Mouse (Mus musculus): ENCODE data around the gene Otop2. TPM values are rescaled to one million over a fixed set of nuclear protein-coding genes. Genes with fewer than 3 reads are reported as not detected.
A peak's percentile ranks its signal among the peaks of the same experiment; 100 is the strongest.

The Otop2 gene
- not detected in 2 replicates for polyA plus RNA-seq (2014; fragmentation: Nextera tagmentation; extraction: Ambion mirVana)

- no peak within 1 kb of the TSS for H3K9ac ChIP-seq (ENCODE audit: low read length)
Observed at GRCm38 (mm10) chr11:115306863-115307262, at the start of gene Otop2. Otop2 (plus strand) TSS chr11:115307163.

DNA sequence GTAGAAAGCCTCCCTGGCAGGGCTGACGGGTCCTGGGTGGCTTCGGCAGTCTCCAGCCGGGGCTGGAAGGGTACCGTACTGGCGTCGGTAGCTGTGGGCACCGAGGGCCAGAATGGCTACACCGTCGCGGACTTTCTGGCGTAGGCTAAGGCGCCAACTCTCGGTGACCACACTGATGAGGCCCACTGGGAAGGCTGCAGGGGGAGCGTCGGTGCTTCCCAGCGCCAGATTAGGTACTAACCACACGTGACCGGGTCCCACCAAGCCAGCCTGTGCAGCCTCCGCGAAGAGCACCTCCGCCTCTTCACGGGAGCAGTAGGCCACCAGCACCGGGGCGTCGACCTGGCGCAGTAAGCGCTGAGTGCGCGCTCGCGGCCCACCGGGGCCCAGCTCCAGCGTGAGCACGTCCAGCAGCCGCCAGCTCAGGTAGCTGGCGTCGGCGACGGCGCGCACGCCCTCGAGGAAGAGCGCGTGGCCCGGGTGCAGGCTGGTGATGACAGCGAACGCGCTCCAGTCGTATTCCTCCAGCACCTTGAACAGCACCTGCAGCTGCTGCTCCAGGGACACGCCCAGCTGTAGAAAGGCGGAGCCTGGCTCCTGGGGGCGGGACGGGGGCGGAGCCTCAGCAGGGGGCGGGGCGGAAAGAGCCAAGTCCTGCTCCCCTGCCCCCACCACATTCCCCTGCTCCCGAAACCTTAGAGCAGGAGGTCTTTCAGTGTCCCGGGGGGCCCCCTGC lies 49.0 kb upstream of the Otop2 start:
- ATAC-seq (ENCODE audit: insufficient number of reproducible peaks, insufficient read depth, low FRiP score, low read depth), result no peak
- H3K36me3 ChIP-seq (ENCODE audit: control insufficient read depth, insufficient read depth, low read length), result no peaks in the 10 kb centered on the region
- H3K27me3 ChIP-seq (ENCODE audit: control insufficient read depth, insufficient read depth, low read length), result peaks cover 98% of the 10 kb centered on the region
- peak overlapping the region; percentile 38 for H3K4me2 ChIP-seq (ENCODE audit: low read length)
- peak overlapping the region; percentile 3 to 15; a peak in 1 of 4 replicates for H3K4me3 ChIP-seq (ENCODE audit: control insufficient read depth in 1 of 2, insufficient read depth in 1 of 2, low read depth in 1 of 2, low read length in 2 of 2)
- 15% methylated on average over 59 of the region's 59 CpGs for WGBS
- peaks cover 2 to 3% of the 10 kb centered on the region in 2 experiments; a peak in 2 of 4 replicates for H3K4me1 ChIP-seq (ENCODE audit: control insufficient read depth in 2 of 2, insufficient read depth in 2 of 2, low read length in 2 of 2)
- no peak overlapping the region for H3K9ac ChIP-seq (ENCODE audit: low read length)
- H3K27ac ChIP-seq (replicated peaks in 1 of 2; ENCODE audit: control insufficient read depth in 1 of 2, insufficient read depth in 1 of 2, low read depth in 2 of 2, low read length in 2 of 2), result no peak overlapping the region
- H3K9me3 ChIP-seq (ENCODE audit: control insufficient read depth, low read length), result no peaks in the 10 kb centered on the region

More at GRCm38 (mm10) chr11:115306863-115307262, at the start of gene Otop2:
- H3K27ac ChIP-seq (replicated peaks in 1 of 2; ENCODE audit: control insufficient read depth in 1 of 2, insufficient read depth in 1 of 2, low read depth in 2 of 2, low read length in 2 of 2), result no peak within 1 kb of the TSS
- no peaks in the 10 kb centered on the region for H3K9me3 ChIP-seq (ENCODE audit: control insufficient read depth, low read length)
- no peaks in the 10 kb centered on the region for H3K36me3 ChIP-seq (ENCODE audit: control insufficient read depth, insufficient read depth, low read length)
- ATAC-seq (ENCODE audit: insufficient number of reproducible peaks, insufficient read depth, low FRiP score, low read depth), result no peak
- WGBS, result 49% methylated on average over 8 of the region's 8 CpGs
- 0 out of 2 replicates have a peak, but pooled peaks cover 1% of the 10 kb centered on the region for H3K27me3 ChIP-seq (ENCODE audit: control insufficient read depth, insufficient read depth, low read length)
- peaks cover 6 to 13% of the 10 kb centered on the region in 2 experiments; a peak in 3 of 4 replicates for H3K4me1 ChIP-seq (ENCODE audit: control insufficient read depth in 2 of 2, insufficient read depth in 2 of 2, low read length in 2 of 2)
- no peak within 1 kb of the TSS for H3K4me2 ChIP-seq (ENCODE audit: low read length)
- no peak within 1 kb of the TSS for H3K4me3 ChIP-seq (ENCODE audit: control insufficient read depth in 1 of 2, insufficient read depth in 1 of 2, low read depth in 1 of 2, low read length in 2 of 2)

GRCm38 (mm10) chr11:115259134-115259533 lies 47.8 kb upstream of the Otop2 start:
- Histone ChIP-seq H3K27me3 (ENCODE audit: control insufficient read depth, insufficient read depth, low read length) (peaks cover 97% of the 10 kb centered on the region), H3K27ac (replicated peaks in 1 of 2; ENCODE audit: control insufficient read depth in 1 of 2, insufficient read depth in 1 of 2, low read depth in 2 of 2, low read length in 2 of 2) (no peak overlapping the region), H3K4me2 (ENCODE audit: low read length) (no peak overlapping the region), H3K4me3 (ENCODE audit: control insufficient read depth in 1 of 2, insufficient read depth in 1 of 2, low read depth in 1 of 2, low read length in 2 of 2) (no peak overlapping the region), H3K36me3 (ENCODE audit: control insufficient read depth, insufficient read depth, low read length) (no peaks in the 10 kb centered on the region), H3K9me3 (ENCODE audit: control insufficient read depth, low read length) (no peaks in the 10 kb centered on the region), H3K9ac (ENCODE audit: low read length) (no peak overlapping the region), H3K4me1 (ENCODE audit: control insufficient read depth in 2 of 2, insufficient read depth in 2 of 2, low read length in 2 of 2) (peaks cover 2 to 3% of the 10 kb centered on the region in 2 experiments; a peak in 2 of 4 replicates)
- WGBS, result 66% methylated on average over 4 of the region's 4 CpGs
- ATAC-seq (ENCODE audit: insufficient number of reproducible peaks, insufficient read depth, low FRiP score, low read depth), result no peak

DNA sequence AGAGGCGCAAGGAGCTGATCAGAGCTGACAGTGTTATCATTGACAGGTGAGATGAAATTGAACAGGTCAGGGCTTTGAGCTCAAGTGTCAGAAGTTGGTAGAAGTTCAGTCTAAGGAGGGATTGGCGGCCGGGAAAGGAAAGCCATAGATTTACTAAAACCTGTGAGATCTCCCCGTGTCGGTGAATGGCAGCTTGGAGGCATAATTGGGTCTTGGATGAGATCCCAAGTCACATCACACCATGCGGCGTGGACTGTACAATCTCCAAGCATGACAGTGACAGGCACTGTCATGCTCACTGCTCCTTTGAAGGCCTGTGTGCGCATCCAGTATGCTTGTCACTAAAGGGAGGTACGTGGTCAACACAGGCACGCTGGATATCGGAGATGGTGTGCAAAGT lies 44.0 kb upstream of the Otop2 start:
- no peak overlapping the region for H3K9ac ChIP-seq (ENCODE audit: low read length)
- H3K4me2 ChIP-seq (ENCODE audit: low read length), result no peak overlapping the region
- H3K9me3 ChIP-seq (ENCODE audit: control insufficient read depth, low read length), result no peaks in the 10 kb centered on the region
- no peak overlapping the region for H3K27ac ChIP-seq (replicated peaks in 1 of 2; ENCODE audit: control insufficient read depth in 1 of 2, insufficient read depth in 1 of 2, low read depth in 2 of 2, low read length in 2 of 2)
- H3K4me1 ChIP-seq (ENCODE audit: control insufficient read depth in 2 of 2, insufficient read depth in 2 of 2, low read length in 2 of 2), result peaks cover 9 to 22% of the 10 kb centered on the region in 2 experiments; a peak in 3 of 4 replicates
- H3K4me3 ChIP-seq (ENCODE audit: control insufficient read depth in 1 of 2, insufficient read depth in 1 of 2, low read depth in 1 of 2, low read length in 2 of 2), result no peak overlapping the region
- peaks cover 99% of the 10 kb centered on the region for H3K27me3 ChIP-seq (ENCODE audit: control insufficient read depth, insufficient read depth, low read length)
- ATAC-seq (ENCODE audit: insufficient number of reproducible peaks, insufficient read depth, low FRiP score, low read depth), result no peak
- WGBS, result 64% methylated on average over 11 of the region's 11 CpGs
- no peaks in the 10 kb centered on the region for H3K36me3 ChIP-seq (ENCODE audit: control insufficient read depth, insufficient read depth, low read length)

DNA sequence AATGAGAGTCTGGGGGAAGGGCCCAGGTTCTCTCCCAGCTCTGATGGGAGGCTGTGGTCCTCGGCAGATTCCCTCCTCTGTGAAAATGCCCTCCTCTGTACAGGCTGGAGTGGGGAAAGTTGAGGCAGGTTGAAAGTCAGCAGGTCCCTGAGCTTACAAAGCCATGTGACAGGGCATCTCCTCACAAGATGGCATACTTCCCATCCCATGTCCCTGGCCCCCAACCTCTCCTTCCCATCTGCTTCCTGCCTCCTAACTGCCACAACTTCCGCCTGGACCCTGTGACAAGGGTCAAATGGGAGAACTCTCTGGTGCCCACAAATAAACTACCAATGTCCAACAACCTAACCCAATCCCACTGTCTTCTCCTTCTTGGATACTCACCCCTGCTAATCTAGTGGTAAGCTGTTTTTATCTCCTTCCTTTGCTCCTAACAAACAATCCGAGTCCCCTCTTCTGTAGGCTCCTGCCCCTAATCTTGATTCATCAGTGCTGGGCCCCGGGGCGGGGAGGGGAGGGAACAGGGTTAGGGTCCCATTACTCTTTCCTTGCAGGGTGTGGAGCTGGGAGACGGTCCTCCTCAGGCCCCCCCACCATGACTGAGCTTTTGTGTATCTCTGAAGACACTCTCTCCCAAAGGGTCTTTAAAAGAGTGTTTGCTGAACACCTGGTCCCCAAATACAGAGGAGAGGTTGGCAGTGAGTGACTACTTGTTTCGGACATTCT lies 42.7 kb upstream of the Otop2 start:
- Histone ChIP-seq H3K36me3 (ENCODE audit: control insufficient read depth, insufficient read depth, low read length) (peaks cover 5% of the 10 kb centered on the region; the same call in 1 of the 2 replicates), H3K27ac (replicated peaks in 1 of 2; ENCODE audit: control insufficient read depth in 1 of 2, insufficient read depth in 1 of 2, low read depth in 2 of 2, low read length in 2 of 2) (no peak overlapping the region), H3K4me3 (ENCODE audit: control insufficient read depth in 1 of 2, insufficient read depth in 1 of 2, low read depth in 1 of 2, low read length in 2 of 2) (no peak overlapping the region), H3K9ac (ENCODE audit: low read length) (no peak overlapping the region), H3K4me1 (ENCODE audit: control insufficient read depth in 2 of 2, insufficient read depth in 2 of 2, low read length in 2 of 2) (peaks cover 9 to 21% of the 10 kb centered on the region in 2 experiments; a peak in 3 of 4 replicates), H3K27me3 (ENCODE audit: control insufficient read depth, insufficient read depth, low read length) (peaks cover 96% of the 10 kb centered on the region), H3K4me2 (ENCODE audit: low read length) (no peak overlapping the region), H3K9me3 (ENCODE audit: control insufficient read depth, low read length) (no peaks in the 10 kb centered on the region)
- WGBS, result 54% methylated on average over 7 of the region's 7 CpGs
- ATAC-seq (ENCODE audit: insufficient number of reproducible peaks, insufficient read depth, low FRiP score, low read depth), result no peak

DNA sequence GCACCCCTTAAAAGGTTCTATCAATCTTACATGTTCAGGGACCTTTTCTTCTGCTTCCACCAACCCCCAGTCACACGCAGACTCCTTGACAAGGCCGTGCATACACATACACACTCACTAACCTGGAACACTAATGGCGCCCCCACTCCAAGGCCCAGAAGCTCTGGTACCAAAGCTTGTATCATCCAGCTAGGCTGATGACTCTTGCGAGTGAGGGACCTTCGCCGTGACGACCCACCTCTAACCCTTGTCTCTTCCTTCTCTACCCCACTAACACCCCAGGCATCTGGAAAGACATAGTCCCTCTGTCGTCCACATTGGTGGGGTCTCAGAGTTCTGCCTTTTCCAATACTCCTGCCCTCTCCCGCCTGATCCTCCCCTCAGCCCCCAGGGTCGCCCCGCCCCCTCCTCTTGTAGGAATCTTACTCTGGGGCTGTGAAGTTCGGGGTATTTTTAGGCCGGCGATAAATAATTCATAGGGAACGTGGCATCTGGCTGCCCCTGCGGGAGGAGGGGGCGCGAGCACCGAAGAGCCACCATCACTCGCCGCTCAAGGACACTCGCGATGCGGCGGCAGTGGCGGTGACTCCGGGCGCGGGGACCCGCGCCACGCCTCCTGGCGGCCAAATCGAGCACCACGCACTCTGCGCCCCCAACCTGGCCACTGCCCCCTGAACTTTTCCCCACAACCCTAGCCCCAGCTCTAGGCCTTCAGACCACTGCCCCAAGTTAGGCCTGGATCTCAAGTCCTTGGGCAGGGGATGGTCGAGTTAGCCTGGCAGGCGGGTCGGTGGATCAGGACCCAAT lies 41.9 kb upstream of the Otop2 start:
- Histone ChIP-seq H3K27me3 (ENCODE audit: control insufficient read depth, insufficient read depth, low read length) (peaks cover 92% of the 10 kb centered on the region), H3K4me1 (ENCODE audit: control insufficient read depth in 2 of 2, insufficient read depth in 2 of 2, low read length in 2 of 2) (peaks cover 9 to 21% of the 10 kb centered on the region in 2 experiments; a peak in 3 of 4 replicates), H3K4me3 (ENCODE audit: control insufficient read depth in 1 of 2, insufficient read depth in 1 of 2, low read depth in 1 of 2, low read length in 2 of 2) (peak overlapping the region; percentile 11 to 14; a peak in 3 of 4 replicates), H3K4me2 (ENCODE audit: low read length) (peak overlapping the region; percentile 84), H3K9ac (ENCODE audit: low read length) (no peak overlapping the region), H3K9me3 (ENCODE audit: control insufficient read depth, low read length) (no peaks in the 10 kb centered on the region), H3K27ac (replicated peaks in 1 of 2; ENCODE audit: control insufficient read depth in 1 of 2, insufficient read depth in 1 of 2, low read depth in 2 of 2, low read length in 2 of 2) (no peak overlapping the region), H3K36me3 (ENCODE audit: control insufficient read depth, insufficient read depth, low read length) (peaks cover 8% of the 10 kb centered on the region; the same call in 1 of the 2 replicates)
- 7% methylated on average over 38 of the region's 39 CpGs for WGBS
- ATAC-seq (ENCODE audit: insufficient number of reproducible peaks, insufficient read depth, low FRiP score, low read depth), result no peak
